Mouse (Mus musculus) C3H10T1/2 (cell line): ENCODE data around the gene Drd1. TPM values are rescaled to one million over a fixed set of nuclear protein-coding genes. Genes with fewer than 3 reads are reported as not detected.

Experiments
- polyA plus RNA-seq, 2 experiments: library from polyadenylated mRNA; unstranded; fragments of >200 nt; fragmentation: generic; extraction: Trizol; gene quantifications; one replicate each; pipeline ENCODE4 v1.2.1; 2012; ENCODE audit warnings: missing spikeins in 2 of 2

Gene Drd1
- not detected for polyA plus RNA-seq

GRCm38 (mm10) chr13:54055448-54055861, at the start of gene Drd1:
Drd1 (minus strand) TSS chr13:54055705.

GRCm38 (mm10) chr13:54071606-54072331, 16.3 kb upstream of the Drd1 start, which contains the start of gene Sfxn1:
Sfxn1 (plus strand) TSS chr13:54071869.

Other genes with a start within 250 kb of the Drd1 start
- gene Sfxn1, start 16.2 kb upstream of the Drd1 start, polyA plus RNA-seq, result 1 to 10 TPM; 5.7 to 9.2 TPM
- not detected for gene Hrh2, start 136.4 kb upstream of the Drd1 start, polyA plus RNA-seq